Mouse (Mus musculus): Measurements from ENCODE around the gene Rbm48.

Rbm48 gene

DNA sequence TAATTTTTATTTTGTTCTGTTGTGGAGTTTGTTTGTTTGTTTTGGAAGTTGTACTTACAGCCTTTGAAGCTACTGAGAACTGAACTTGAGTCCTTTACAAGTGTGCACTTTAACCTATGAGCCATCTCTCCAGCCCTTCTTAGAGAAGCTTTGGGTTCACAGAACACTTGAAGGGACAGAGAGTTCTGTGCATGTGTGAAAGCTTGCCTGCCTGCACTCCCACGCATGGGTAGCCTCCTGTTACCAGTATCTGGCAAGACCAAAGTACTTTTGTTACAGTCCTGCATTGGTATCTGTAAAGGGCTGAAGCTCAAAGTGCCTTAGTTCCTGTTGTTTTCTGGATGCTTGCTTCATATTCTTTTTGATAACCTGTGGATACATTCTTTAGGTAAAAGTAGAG is 50.2 kb downstream of the Rbm48 start:
- DNase-seq (ENCODE audit: low spot score in 2 of 2): no peak

DNA sequence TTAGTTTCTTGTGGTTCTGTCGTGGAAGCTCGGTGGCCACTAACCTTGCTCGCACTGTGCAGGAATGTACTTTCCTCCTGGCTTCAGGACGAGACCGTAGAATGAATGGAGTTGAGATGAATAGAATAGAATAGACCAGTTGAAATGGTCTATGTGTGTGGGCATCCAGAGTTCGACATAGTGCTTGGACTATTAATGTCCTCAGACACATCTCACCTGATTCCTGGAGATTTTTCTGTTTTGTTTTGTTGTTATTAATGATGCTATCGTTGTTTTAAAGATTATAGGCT is 52.0 kb downstream of the Rbm48 start:
- DNase-seq (ENCODE audit: low spot score in 2 of 2): no peak

DNA sequence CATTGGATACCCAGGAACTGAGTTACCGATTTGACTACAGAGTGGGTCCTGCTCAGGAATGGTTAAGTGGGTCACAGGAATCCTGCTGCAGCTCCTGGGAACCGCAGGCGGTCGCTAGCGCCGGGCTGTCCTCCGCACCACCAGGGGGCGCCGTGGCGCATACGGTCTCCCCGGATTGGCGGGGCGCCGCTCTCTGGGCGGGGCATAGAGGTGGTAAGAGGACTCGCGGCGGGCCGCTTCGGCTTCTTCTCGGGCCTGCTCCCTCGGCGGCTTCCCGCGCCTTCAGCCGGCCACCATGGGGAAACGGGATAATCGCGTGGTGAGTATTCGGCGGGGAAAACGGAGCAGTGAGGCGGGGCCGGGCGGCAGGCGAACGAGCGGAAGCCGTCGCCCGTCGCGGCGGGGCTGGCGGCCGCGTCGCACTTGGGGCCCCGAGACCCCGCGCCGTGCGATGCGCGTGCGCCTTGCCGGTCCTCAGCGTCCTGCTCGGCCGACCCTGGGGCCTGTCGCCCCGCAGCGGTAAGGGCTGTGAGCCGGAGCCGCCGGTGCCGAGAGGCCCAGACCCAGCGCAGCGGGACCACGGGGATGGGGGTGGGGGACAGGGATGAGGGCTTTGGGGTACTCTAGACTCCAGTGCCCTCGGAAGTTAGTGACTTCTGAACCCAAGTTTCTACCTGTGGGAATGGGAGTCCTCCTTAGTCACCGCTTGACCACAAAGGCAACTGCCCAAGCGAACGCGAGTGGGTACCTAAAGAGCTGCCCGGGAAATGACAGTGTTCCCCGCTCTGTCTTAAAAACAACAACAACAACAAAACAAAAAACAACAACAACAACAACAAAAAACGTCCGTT is 52.5 kb downstream of the Rbm48 start, which contains the start of gene Fam133b:
TSS of gene Fam133b (plus strand) at position 205 of the 851 bp plus-strand sequence.
- peak; percentile 90 to 95 for DNase-seq (ENCODE audit: low spot score in 2 of 2)

DNA sequence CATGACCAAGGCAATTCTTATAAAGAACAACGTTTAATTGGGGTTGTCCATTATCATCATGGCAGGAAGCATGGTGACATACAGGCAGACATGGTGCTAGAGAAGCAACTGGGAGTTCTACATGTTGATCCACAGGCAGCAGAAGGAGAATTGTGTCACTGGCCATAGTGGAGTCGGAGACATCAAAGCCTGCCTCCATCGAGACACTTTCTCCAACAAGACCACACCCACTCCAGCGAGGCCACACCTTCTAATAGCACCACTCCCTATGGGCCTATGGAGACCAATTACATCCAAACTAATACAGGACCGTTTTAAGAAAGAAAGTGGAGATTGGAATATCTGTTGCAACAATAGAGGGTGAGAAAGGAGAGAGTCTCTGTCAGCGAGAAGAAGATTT is 54.5 kb downstream of the Rbm48 start:
- DNase-seq (ENCODE audit: low spot score in 2 of 2): no peak

DNA sequence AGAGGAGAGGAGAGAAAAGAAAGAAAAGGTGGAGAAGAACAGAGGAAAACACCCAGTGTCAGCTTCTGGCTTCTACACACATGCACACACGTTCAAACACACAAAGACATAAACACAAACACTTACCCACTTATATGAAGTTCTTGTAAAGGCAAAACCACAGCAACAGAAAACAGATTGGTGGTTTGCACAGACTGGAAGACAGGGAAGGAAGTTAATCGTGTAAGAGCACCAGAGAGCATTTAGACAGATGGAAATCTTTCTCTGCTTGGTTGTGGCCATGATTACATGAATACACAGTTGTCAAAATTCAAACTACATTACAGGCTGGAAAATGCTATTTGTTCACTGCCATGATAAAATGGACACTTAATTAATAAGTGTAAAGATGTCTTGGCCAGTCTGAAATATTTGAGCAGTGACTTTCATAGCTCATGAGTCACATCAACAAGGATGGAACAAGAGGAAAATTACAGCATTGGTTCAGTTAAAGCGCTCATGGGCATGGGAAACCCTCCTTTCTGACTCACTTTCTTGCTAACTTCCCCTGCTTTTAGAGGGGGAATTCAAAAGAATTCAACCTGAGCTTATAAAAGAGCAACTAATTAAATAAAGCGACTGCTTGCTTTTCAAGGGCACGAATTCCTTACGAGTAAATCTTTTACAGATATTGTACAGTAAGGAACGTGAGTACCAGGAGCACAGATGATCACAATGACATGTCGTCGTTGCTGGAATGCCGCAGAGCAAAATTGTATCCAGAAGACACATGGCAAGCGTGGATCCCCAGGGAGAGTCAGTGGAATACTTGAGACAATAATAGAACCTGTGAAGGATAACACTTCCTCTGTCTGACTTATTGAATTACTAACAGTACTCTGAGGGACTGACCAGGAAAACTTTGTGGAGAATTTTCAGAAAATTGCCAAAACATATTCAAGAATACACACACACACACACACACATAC is 57.6 kb downstream of the Rbm48 start:
- no peak for DNase-seq (ENCODE audit: low spot score in 2 of 2)

DNA sequence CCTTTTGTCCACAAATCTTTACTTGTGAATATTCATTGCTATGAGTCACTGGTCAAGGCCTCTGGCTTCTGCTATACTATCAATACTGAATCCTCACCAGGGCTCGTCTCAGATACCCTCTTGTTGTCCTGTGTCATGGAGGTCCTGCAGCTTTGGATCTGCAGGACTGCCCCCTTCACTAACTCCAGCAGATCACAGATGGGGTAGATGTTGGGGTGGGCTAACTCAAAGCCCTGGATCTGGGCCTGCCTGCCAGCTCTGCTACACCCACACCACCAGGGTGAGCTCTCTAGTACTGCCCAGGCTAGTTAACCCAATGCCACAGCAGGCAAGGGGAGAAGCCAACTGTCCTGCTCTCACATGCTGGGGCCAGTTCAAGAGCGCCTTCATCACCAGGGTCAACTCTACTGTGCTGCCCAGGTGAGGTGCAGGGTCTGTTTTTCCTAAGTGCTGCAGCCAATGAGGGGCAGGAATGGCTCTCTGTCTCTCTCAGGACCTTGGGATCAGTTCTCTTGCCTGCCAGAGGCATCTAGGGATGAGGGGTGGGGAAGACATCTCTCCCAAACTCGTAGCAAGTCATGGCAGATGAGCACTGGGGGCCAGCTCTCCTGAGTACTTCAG is 59.7 kb downstream of the Rbm48 start:
- DNase-seq (ENCODE audit: low spot score in 2 of 2): no peak
